Mouse (Mus musculus): ENCODE measurements around the gene Plekha6. TPM values are rescaled to one million over a fixed set of nuclear protein-coding genes. Genes with fewer than 3 reads are reported as not detected.

Gene Plekha6
- 6.0 and 8.4 TPM in 2 replicates for polyA plus RNA-seq (2015; fragmentation: Nextera tagmentation; extraction: Ambion mirVana)

GRCm38 (mm10) chr1:133163820-133164431 is at the start of gene Plekha6:
TSS of gene Plekha6 (plus strand) at chr1:133164210.

GRCm38 (mm10) chr1:133130638-133131560 is 33.1 kb upstream of the Plekha6 start, which contains the start of gene Ppp1r15b:
TSS of gene Ppp1r15b (plus strand) at chr1:133131143.

DNA sequence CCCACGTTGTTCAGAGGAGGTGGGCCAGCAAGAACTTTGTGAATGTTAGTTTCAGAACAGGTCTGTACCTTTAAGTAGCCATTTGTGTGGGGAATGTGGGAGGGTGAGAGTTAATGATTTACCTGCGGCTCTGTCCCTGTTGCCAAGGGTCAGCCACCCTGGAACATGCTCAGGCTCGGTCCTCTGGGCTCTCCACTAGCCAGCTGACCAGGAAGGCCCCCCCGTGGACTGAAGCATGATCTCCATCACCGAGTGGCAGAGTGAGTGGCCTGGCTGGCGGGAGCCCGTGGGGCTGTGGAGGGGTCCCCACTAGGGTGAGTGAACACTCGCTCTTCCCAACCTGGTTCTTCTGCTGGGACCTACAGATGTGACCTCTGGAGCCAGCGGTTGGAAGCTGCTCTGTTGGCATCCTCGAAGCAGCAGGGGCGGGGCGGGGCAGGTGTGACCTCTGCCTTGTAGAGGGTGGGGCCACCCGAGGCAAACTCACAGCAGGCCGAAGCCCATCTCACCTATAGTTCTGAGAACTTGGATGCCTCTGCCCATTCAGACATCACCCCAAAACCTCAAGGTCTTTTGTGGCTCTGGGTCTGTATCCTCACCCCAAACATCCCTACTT is 145.8 kb downstream of the Plekha6 start, which contains the start of gene Golt1a:
Gene Golt1a, plus strand, starts transcription at position 149 of the 616 bp plus-strand sequence.

DNA sequence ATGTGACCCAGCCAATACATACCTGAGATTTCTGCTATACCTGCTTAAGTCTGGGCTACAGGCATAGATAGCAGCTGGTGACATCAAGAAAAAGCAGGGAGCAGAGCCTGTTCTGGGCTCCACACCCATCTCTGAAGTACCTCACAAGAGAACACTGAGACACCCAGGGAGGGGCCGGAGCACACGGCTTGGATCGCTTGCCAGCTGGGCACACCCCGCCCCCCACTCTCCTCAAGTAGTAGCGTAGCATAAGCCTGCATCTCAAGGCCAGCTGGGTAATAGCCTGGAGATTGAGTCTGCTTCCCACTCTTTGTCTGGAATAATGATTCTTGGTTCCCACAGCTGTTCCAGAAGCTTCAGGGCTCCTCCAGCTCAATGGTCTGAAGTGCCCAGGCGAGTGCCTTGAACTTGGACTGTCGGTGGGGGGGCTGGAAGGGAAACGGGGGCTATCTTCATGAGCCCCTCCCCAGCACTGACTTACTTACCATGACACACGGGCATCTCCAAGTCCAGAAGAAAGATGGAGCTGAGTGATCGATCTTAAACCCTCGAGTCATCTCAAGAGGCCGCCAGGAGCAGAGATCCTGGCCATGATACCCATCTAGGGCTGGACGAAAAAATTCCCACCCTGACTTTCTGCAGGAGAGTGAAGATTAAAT is 157.4 kb downstream of the Plekha6 start, which contains the start of gene Kiss1:
Gene Kiss1, plus strand, starts transcription at position 609 of the 659 bp plus-strand sequence.

GRCm38 (mm10) chr1:133350210-133350609 is 186.2 kb downstream of the Plekha6 start, which contains the start of gene Ren1:
TSS of gene Ren1 (plus strand) at chr1:133350510.

Other genes with a start within 250 kb of the Plekha6 start
- 19.3 and 23.8 TPM in 2 replicates for gene Mdm4, start 133.6 kb upstream of the Plekha6 start, polyA plus RNA-seq (2015; fragmentation: Nextera tagmentation; extraction: Ambion mirVana)
- 1.9 and 2.7 TPM in 2 replicates for gene Pik3c2b, start 118.5 kb upstream of the Plekha6 start, polyA plus RNA-seq (2015; fragmentation: Nextera tagmentation; extraction: Ambion mirVana)
- gene Ppp1r15b, start 33.1 kb upstream of the Plekha6 start, polyA plus RNA-seq (2015; fragmentation: Nextera tagmentation; extraction: Ambion mirVana) = 35.1 and 35.7 TPM in 2 replicates
- gene Golt1a, start 145.6 kb downstream of the Plekha6 start, polyA plus RNA-seq (2015; fragmentation: Nextera tagmentation; extraction: Ambion mirVana) = not detected in 2 replicates
- gene Kiss1, start 157.7 kb downstream of the Plekha6 start, polyA plus RNA-seq (2015; fragmentation: Nextera tagmentation; extraction: Ambion mirVana) = 0.53 TPM in 1 of 2 replicates, not detected in the other
- gene Ren1, start 186.3 kb downstream of the Plekha6 start, polyA plus RNA-seq (2015; fragmentation: Nextera tagmentation; extraction: Ambion mirVana) = 6.9 and 7.2 TPM in 2 replicates
- gene Etnk2, start 199.4 kb downstream of the Plekha6 start, polyA plus RNA-seq (2015; fragmentation: Nextera tagmentation; extraction: Ambion mirVana) = 0.14 and 0.18 TPM in 2 replicates

Data from spleen, postnatal 0 days (tissue).